Mouse (Mus musculus) MEL (cell line): ENCODE data around the gene Hfm1. TPM values are rescaled to one million over a fixed set of nuclear protein-coding genes. Genes with fewer than 3 reads are reported as not detected.

Source experiments
- DNase-seq: peaks from one replicate; pipeline ENCODE4 v3.0.0; 2011; ENCODE audit warnings: low read depth, low spot score
- H3K27ac ChIP-seq: 2 replicates; pipeline ENCODE4 v1.5.1; 2012; ENCODE audit warnings: low read depth, mild to moderate bottlenecking, control low read depth, low read length, moderate library complexity; ENCODE audit not compliant: control insufficient read depth
- H3K27me3 ChIP-seq, 2 experiments: fragments of 150-350 bp in 1 of 2; sonication (generic) in 1 of 2; 2 replicates each; pipeline ENCODE4 v1.6.1; 2012; ENCODE audit warnings: low read length in 2 of 2, mild to moderate bottlenecking in 2 of 2, improper control_type of control experiment in 1 of 2, moderate library complexity in 1 of 2; ENCODE audit not compliant: insufficient read depth in 2 of 2, control insufficient read depth in 1 of 2
- H3K36me3 ChIP-seq, 2 experiments: 2 replicates each; pipeline ENCODE4 v1.6.1; 2012 to 2014; ENCODE audit warnings: low read length in 2 of 2, improper control_type of control experiment in 1 of 2, inconsistent platforms in 1 of 2, mild to moderate bottlenecking in 1 of 2; ENCODE audit not compliant: insufficient read depth in 2 of 2, control insufficient read depth in 1 of 2
- H3K4me1 ChIP-seq, 2 experiments: fragments of 150-350 bp in 1 of 2; sonication (generic) in 1 of 2; 2 replicates each; pipeline ENCODE4 v1.6.1; 2012; ENCODE audit warnings: low read length in 2 of 2, improper control_type of control experiment in 1 of 2, mild to moderate bottlenecking in 1 of 2; ENCODE audit not compliant: insufficient read depth in 2 of 2, control insufficient read depth in 1 of 2
- H3K4me3 ChIP-seq, 2 experiments: fragments of 150-350 bp in 1 of 2; sonication (generic) in 1 of 2; 2 replicates each; pipeline ENCODE4 v1.5.1; 2012; ENCODE audit warnings: low read depth in 2 of 2, low read length in 2 of 2, mild to moderate bottlenecking in 2 of 2, moderate library complexity in 2 of 2, control low read depth in 1 of 2, improper control_type of control experiment in 1 of 2; ENCODE audit not compliant: control insufficient read depth in 1 of 2, insufficient read depth in 1 of 2
- H3K79me2 ChIP-seq: 2 replicates; pipeline ENCODE4 v1.6.1; 2012; ENCODE audit warnings: mild to moderate bottlenecking, low read length, moderate library complexity; ENCODE audit not compliant: control insufficient read depth, poor library complexity, insufficient read depth
- H3K9ac ChIP-seq: 2 replicates; pipeline ENCODE4 v1.6.1; 2012; ENCODE audit warnings: low read depth, mild to moderate bottlenecking, control low read depth, low read length, moderate library complexity; ENCODE audit not compliant: control insufficient read depth, poor library complexity, severe bottlenecking
- H3K9me3 ChIP-seq: fragments of 150-350 bp; sonication (generic); replicated peaks from 2 replicates; pipeline ENCODE4 v1.6.1; 2012; ENCODE audit warnings: mild to moderate bottlenecking, low read length, improper control_type of control experiment, moderate library complexity; ENCODE audit not compliant: insufficient read depth
- BHLHE40 ChIP-seq: IDR thresholded peaks from 2 replicates; pipeline ENCODE4 v1.6.1; 2012; ENCODE audit warnings: low read depth, mild to moderate bottlenecking, inconsistent platforms, low read length, improper control_type of control experiment, borderline replicate concordance
- CHD1 ChIP-seq: IDR thresholded peaks from 2 replicates; pipeline ENCODE4 v1.6.1; 2012; ENCODE audit warnings: low read depth, mild to moderate bottlenecking, inconsistent platforms, low read length, improper control_type of control experiment
- E2F4 ChIP-seq: IDR thresholded peaks from 2 replicates; pipeline ENCODE4 v1.6.1; 2011; ENCODE audit warnings: low read depth, low read length, improper control_type of control experiment, borderline replicate concordance
- EP300 ChIP-seq, 2 experiments: IDR thresholded peaks; 2 replicates each; pipeline ENCODE4 v1.6.1; 2011; ENCODE audit warnings: improper control_type of control experiment in 2 of 2, low read length in 2 of 2, low read depth in 1 of 2, mild to moderate bottlenecking in 1 of 2
- ETS1 ChIP-seq: IDR thresholded peaks from 2 replicates; pipeline ENCODE4 v1.6.1; 2012; ENCODE audit warnings: low read depth, mild to moderate bottlenecking, inconsistent platforms, low read length, improper control_type of control experiment, moderate library complexity
- GABPA ChIP-seq: IDR thresholded peaks from 2 replicates; pipeline ENCODE4 v1.6.1; 2012; ENCODE audit warnings: low read depth, mild to moderate bottlenecking, inconsistent platforms, low read length, improper control_type of control experiment, moderate library complexity
- GATA1 ChIP-seq: IDR thresholded peaks from 2 replicates; pipeline ENCODE4 v1.6.1; 2011; ENCODE audit warnings: low read depth, low read length, improper control_type of control experiment
- MAZ ChIP-seq: IDR thresholded peaks from 2 replicates; pipeline ENCODE4 v1.6.1; 2012; ENCODE audit warnings: low read depth, mild to moderate bottlenecking, inconsistent platforms, low read length, improper control_type of control experiment
- MEF2A ChIP-seq: IDR thresholded peaks from 2 replicates; pipeline ENCODE4 v1.6.1; 2014; ENCODE audit warnings: low read depth, mild to moderate bottlenecking, inconsistent platforms, low read length, improper control_type of control experiment; ENCODE audit not compliant: poor library complexity, insufficient replicate concordance, severe bottlenecking; ENCODE audit errors: extremely low read depth
- MXI1 ChIP-seq: IDR thresholded peaks from 2 replicates; pipeline ENCODE4 v1.6.1; 2011; ENCODE audit warnings: mild to moderate bottlenecking, low read depth, low read length, improper control_type of control experiment
- MYB ChIP-seq: IDR thresholded peaks from 2 replicates; pipeline ENCODE4 v1.6.1; 2011; ENCODE audit warnings: mild to moderate bottlenecking, low read depth, low read length, improper control_type of control experiment
- NELFE ChIP-seq: IDR thresholded peaks from 2 replicates; pipeline ENCODE4 v1.6.1; 2011; ENCODE audit warnings: low read depth, low read length, improper control_type of control experiment
- NRF1 ChIP-seq: IDR thresholded peaks from 2 replicates; pipeline ENCODE4 v1.6.1; 2014; ENCODE audit warnings: low read depth, mild to moderate bottlenecking, inconsistent platforms, low read length, improper control_type of control experiment, moderate library complexity; ENCODE audit not compliant: poor library complexity, insufficient read depth, severe bottlenecking
- POLR2A ChIP-seq, 2 experiments: IDR thresholded peaks; 2 replicates each; pipeline ENCODE4 v1.6.1; 2011 to 2012; ENCODE audit warnings: low read length in 2 of 2, mild to moderate bottlenecking in 2 of 2, control low read depth in 1 of 2, improper control_type of control experiment in 1 of 2, low read depth in 1 of 2, moderate library complexity in 1 of 2; ENCODE audit not compliant: control insufficient read depth in 1 of 2, insufficient read depth in 1 of 2, poor library complexity in 1 of 2
- POLR2AphosphoS2 ChIP-seq: IDR thresholded peaks from 2 replicates; pipeline ENCODE4 v1.6.1; 2011; ENCODE audit warnings: low read length, improper control_type of control experiment
- POLR2AphosphoS5 ChIP-seq: IDR thresholded peaks from 2 replicates; pipeline ENCODE4 v1.6.1; 2012; ENCODE audit warnings: low read depth, borderline replicate concordance, mild to moderate bottlenecking, inconsistent platforms, low read length, moderate library complexity, mixed read lengths
- RAD21 ChIP-seq: IDR thresholded peaks from 2 replicates; pipeline ENCODE4 v1.6.1; 2011; ENCODE audit warnings: mild to moderate bottlenecking, low read depth, low read length, improper control_type of control experiment
- RCOR1 ChIP-seq: IDR thresholded peaks from 2 replicates; pipeline ENCODE4 v1.6.1; 2012; ENCODE audit warnings: low read depth, mild to moderate bottlenecking, inconsistent platforms, low read length, improper control_type of control experiment
- SIN3A ChIP-seq: IDR thresholded peaks from 2 replicates; pipeline ENCODE4 v1.6.1; 2012; ENCODE audit warnings: low read length, improper control_type of control experiment, inconsistent platforms
- SMC3 ChIP-seq: IDR thresholded peaks from 2 replicates; pipeline ENCODE4 v1.6.1; 2011; ENCODE audit warnings: low read depth, low read length, improper control_type of control experiment
- TAL1 ChIP-seq: IDR thresholded peaks from 2 replicates; pipeline ENCODE4 v1.6.1; 2012; ENCODE audit warnings: mild to moderate bottlenecking, inconsistent platforms, low read length, moderate library complexity, mixed read lengths
- TCF12 ChIP-seq: IDR thresholded peaks from 2 replicates; pipeline ENCODE4 v1.6.1; 2014; ENCODE audit warnings: low read depth, mild to moderate bottlenecking, inconsistent platforms, low read length, improper control_type of control experiment, moderate library complexity
- ZC3H11A ChIP-seq: IDR thresholded peaks from 2 replicates; pipeline ENCODE4 v1.6.1; 2012; ENCODE audit warnings: low read depth, mild to moderate bottlenecking, inconsistent platforms, low read length, improper control_type of control experiment
- ZMIZ1 ChIP-seq: IDR thresholded peaks from 2 replicates; pipeline ENCODE4 v1.6.1; 2012; ENCODE audit warnings: low read depth, mild to moderate bottlenecking, inconsistent platforms, low read length, improper control_type of control experiment, moderate library complexity
- ZNF384 ChIP-seq: IDR thresholded peaks from 2 replicates; pipeline ENCODE4 v1.6.1; 2012; ENCODE audit warnings: low read depth, mild to moderate bottlenecking, inconsistent platforms, low read length, improper control_type of control experiment
- polyA plus RNA-seq, 2 experiments: library from polyadenylated mRNA; stranded (reverse) in 1 of 2; unstranded in 1 of 2; fragments of >175 nt in 1 of 2; fragments of >200 nt in 1 of 2; gene quantifications; 2 replicates each; pipeline versions ENCODE4 v1.2.1 to v1.2.4; 2012; ENCODE audit warnings: low replicate concordance in 2 of 2, low read depth in 1 of 2; ENCODE audit not compliant: insufficient read length in 2 of 2, insufficient read depth in 1 of 2, missing spikeins in 1 of 2
- total RNA-seq: library from RNA; depleted of rRNA; stranded (reverse); fragments of 300-350 nt; gene quantifications from 2 replicates; pipeline ENCODE4 v1.2.3, GENCODE M21; 2012

Gene Hfm1
- total and polyA plus RNA-seq, 3 experiments: not detected

GRCm38 (mm10) chr5:106959031-106959430, 32.9 kb upstream of the Hfm1 start:
- no peak overlapping the region for H3K27ac ChIP-seq
- H3K4me3 ChIP-seq: no peak overlapping the region
- H3K9ac ChIP-seq: no peak overlapping the region
- TF ChIP-seq TAL1 (no peak), ZNF384 (0 out of 2 replicates have a peak, but pooled peaks have one; percentile 21)
- TF ChIP-seq, all 39 proteins: peak for 1
- H3K9me3 ChIP-seq: no peaks in the 10 kb centered on the region
- H3K36me3 ChIP-seq: peaks cover 0 to 3% of the 10 kb centered on the region in 2 experiments; a peak in 2 of 4 replicates
- H3K4me1 ChIP-seq: peaks cover 0 to 7% of the 10 kb centered on the region in 2 experiments; a peak in 1 of 4 replicates
- no peaks in the 10 kb centered on the region for H3K27me3 ChIP-seq
- peaks cover 1% of the 10 kb centered on the region; the same call in 1 of the 2 replicates for H3K79me2 ChIP-seq
- DNase-seq: peak; percentile 30

DNA sequence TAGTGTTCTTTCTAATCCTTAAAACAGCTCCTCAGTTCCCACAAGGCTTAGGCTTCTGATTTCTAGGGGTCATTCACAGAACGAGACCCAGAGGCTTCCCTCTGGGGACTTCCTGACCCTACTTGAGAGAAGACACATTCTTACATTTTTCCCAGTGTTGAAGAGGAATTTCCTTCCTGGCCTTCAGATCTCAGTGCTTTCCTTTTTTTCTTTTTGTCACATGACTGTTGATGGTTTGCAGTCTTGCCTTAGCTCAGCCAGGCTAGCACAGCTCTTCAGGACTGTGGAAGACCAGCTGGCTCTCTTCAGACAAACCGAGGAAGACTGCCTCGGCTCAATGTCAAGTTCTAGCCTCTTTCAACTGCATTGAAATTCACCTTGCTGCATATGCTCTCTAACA, 30.3 kb upstream of the Hfm1 start:
- Histone ChIP-seq H3K27me3 (no peaks in the 10 kb centered on the region), H3K4me1 (peaks cover 0 to 4% of the 10 kb centered on the region in 2 experiments; a peak in 1 of 4 replicates)
- TF ChIP-seq RAD21 (no peak), POLR2AphosphoS5 (no peak), MEF2A (no peak), ZMIZ1 (no peak), NELFE (no peak), GATA1 (no peak), POLR2A (IDR thresholded peaks at IDR 0.05; ENCODE audit: control insufficient read depth in 1 of 2, insufficient read depth in 1 of 2, low read depth in 1 of 2, low read length in 2 of 2, poor library complexity in 1 of 2) (no peak), TCF12 (no peak), GABPA (no peak), RCOR1 (no peak), ZC3H11A (no peak), SMC3 (no peak), MXI1 (no peak), SIN3A (no peak), TAL1 (no peak)

GRCm38 (mm10) chr5:106948683-106949082, 22.6 kb upstream of the Hfm1 start:
- no peaks in the 10 kb centered on the region for H3K9me3 ChIP-seq
- H3K79me2 ChIP-seq: no peaks in the 10 kb centered on the region
- DNase-seq: peak; percentile 51
- H3K27ac ChIP-seq: no peak overlapping the region
- peaks cover 0 to 2% of the 10 kb centered on the region in 2 experiments; a peak in 1 of 4 replicates for H3K36me3 ChIP-seq
- peaks cover 0 to 4% of the 10 kb centered on the region in 2 experiments; a peak in 1 of 4 replicates for H3K4me1 ChIP-seq
- no peaks in the 10 kb centered on the region for H3K27me3 ChIP-seq
- no peak overlapping the region for H3K4me3 ChIP-seq
- H3K9ac ChIP-seq: no peak overlapping the region
- TF ChIP-seq MYB (peak; percentile 62; the same call in 1 of the 2 replicates), SIN3A (no peak), MAZ (no peak), E2F4 (no peak), GABPA (no peak), GATA1 (peak; percentile 55; the same call in 1 of the 2 replicates), ZMIZ1 (no peak), NRF1 (no peak), MXI1 (no peak), RCOR1 (peak; percentile 57; the same call in 1 of the 2 replicates), POLR2AphosphoS2 (no peak), NELFE (no peak), TCF12 (peak; percentile 73), SMC3 (no peak), ETS1 (no peak), BHLHE40 (no peak), CHD1 (no peak), EP300 (IDR thresholded peaks at IDR 0.05; ENCODE audit: low read depth in 1 of 2, low read length in 2 of 2) (peak; percentile 77 to 86; a peak in 3 of 4 replicates)

More for the DNA sequence above, 30.3 kb upstream of the Hfm1 start:
- no peaks in the 10 kb centered on the region for H3K36me3 ChIP-seq
- H3K4me3 ChIP-seq: no peak overlapping the region
- no peak overlapping the region for H3K9ac ChIP-seq
- no peaks in the 10 kb centered on the region for H3K9me3 ChIP-seq
- no peak overlapping the region for H3K27ac ChIP-seq
- no peaks in the 10 kb centered on the region for H3K79me2 ChIP-seq
- DNase-seq: no peak
